In the genomic region with DNA sequence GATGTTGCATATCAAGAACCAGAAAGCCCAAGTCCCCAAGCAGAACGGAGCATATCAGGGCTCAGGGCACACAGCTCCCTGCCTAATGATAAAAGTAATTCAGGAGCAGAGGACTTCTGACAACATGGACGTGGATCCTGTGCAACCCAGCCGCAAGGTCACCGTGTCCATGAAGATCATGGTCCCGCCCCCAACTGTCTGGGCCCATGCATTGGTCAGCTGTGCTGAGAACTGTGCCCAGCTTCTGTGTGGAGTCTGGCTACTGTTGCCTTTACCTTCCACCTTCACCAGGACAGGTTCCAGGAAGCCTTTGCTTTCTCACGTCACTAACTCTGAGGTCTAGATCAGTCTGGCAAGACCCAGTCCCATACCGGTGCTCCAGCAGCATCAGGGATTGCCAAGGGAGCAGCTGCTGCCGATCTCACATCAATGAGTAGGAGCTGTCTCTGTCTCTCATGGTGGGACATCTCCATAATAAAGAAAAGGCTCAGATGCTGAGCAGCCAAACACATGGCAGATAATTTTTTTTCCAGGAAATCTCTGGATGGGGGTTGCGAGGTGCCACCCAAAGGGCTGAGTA, we compare ENCODE assay signal across 23 mouse cellular contexts. TPM values are rescaled to one million over a fixed set of nuclear protein-coding genes. Genes with fewer than 3 reads are reported as not detected.
A peak's percentile ranks its signal among the peaks of the same experiment; 100 is the strongest.
DNase-seq lines count a peak whose midpoint lies in the region; ATAC-seq and TF ChIP-seq lines count a peak whose summit lies in the region.
"Had no signal": no experiment of that assay in that cellular context is flagged by ENCODE, and none has a peak within 500 bp of the region (broad histone marks: within the 10 kb centered on the region; RNA-seq: fewer than 3 reads in every experiment).

No protein-coding gene starts in this region.

- no peak overlapping the region for H3K9ac ChIP-seq in kidney, embryonic 16.5 days (replicated peaks; ENCODE audit: low read length)
- no peak overlapping the region for H3K9ac ChIP-seq in kidney, embryonic 14.5 days (ENCODE audit: low read depth, low read length)
- H3K9ac ChIP-seq in liver, embryonic 15.5 days: no peak overlapping the region
- H3K9ac ChIP-seq: embryonic facial prominence, embryonic 12.5 days; forebrain, postnatal 0 days; neural tube, embryonic 12.5 days had no signal

- no peak for TF ChIP-seq CTCF in gastrocnemius, adult 2 months (IDR thresholded peaks at IDR 0.05)
- no peak for TF ChIP-seq CTCF in brain, embryonic 14.5 days (IDR thresholded peaks at IDR 0.05; ENCODE audit: borderline replicate concordance, extremely low read depth, insufficient read depth, insufficient read length)

- H3K4me1 ChIP-seq in kidney, embryonic 16.5 days (ENCODE audit: insufficient read depth, low read length): peaks cover 28% of the 10 kb centered on the region
- H3K4me1 ChIP-seq in kidney, embryonic 14.5 days (ENCODE audit: control insufficient read depth, insufficient read depth, low read length): peaks cover 17% of the 10 kb centered on the region
- peaks cover 75% of the 10 kb centered on the region for H3K4me1 ChIP-seq in liver, embryonic 15.5 days (replicated peaks)

- no peaks in the 10 kb centered on the region for H3K36me3 ChIP-seq in kidney, embryonic 16.5 days (ENCODE audit: insufficient read depth, low read length)
- no peaks in the 10 kb centered on the region for H3K36me3 ChIP-seq in kidney, embryonic 14.5 days (ENCODE audit: control insufficient read depth, insufficient read depth, low read length)
- H3K36me3 ChIP-seq in liver, embryonic 15.5 days (replicated peaks): no peaks in the 10 kb centered on the region
- H3K36me3 ChIP-seq: embryonic facial prominence, embryonic 12.5 days; neural tube, embryonic 12.5 days had no signal

- ATAC-seq in kidney, embryonic 16.5 days (ENCODE audit: low FRiP score, low TSS enrichment): no peak
- ATAC-seq in kidney, embryonic 14.5 days (ENCODE audit: low FRiP score, low TSS enrichment): no peak
- no peak for ATAC-seq in liver, embryonic 15.5 days (ENCODE audit: insufficient read depth)
- ATAC-seq: forebrain, postnatal 0 days; inflammation-experienced regulatory T-cells, adult 6 months had no signal

- no peaks in the 10 kb centered on the region for H3K9me3 ChIP-seq in kidney, embryonic 16.5 days (ENCODE audit: low read length)
- H3K9me3 ChIP-seq in kidney, embryonic 14.5 days (ENCODE audit: control insufficient read depth, low read length): no peaks in the 10 kb centered on the region
- H3K9me3 ChIP-seq in liver, embryonic 15.5 days (replicated peaks): no peaks in the 10 kb centered on the region
- H3K9me3 ChIP-seq: embryonic facial prominence, embryonic 12.5 days; megakaryocyte, embryonic 14.5 days; neural tube, embryonic 12.5 days had no signal

- intact Hi-C loops in gastrocnemius, adult 2 months (cut with DNase I): no loop called here

- H3K4me3 ChIP-seq in gastrocnemius, adult 2 months: no peak overlapping the region
- no peak overlapping the region for H3K4me3 ChIP-seq in kidney, embryonic 16.5 days (ENCODE audit: low read length)
- H3K4me3 ChIP-seq in kidney, embryonic 14.5 days (ENCODE audit: low read length): no peak overlapping the region
- no peak overlapping the region for H3K4me3 ChIP-seq in liver, embryonic 15.5 days (replicated peaks)
- H3K4me3 ChIP-seq: embryonic facial prominence, embryonic 12.5 days; megakaryocyte, embryonic 14.5 days; neural tube, embryonic 12.5 days had no signal

- no peak for TF ChIP-seq POLR2A in brain, embryonic 14.5 days (IDR thresholded peaks at IDR 0.05; ENCODE audit: borderline replicate concordance, extremely low read depth, insufficient read depth, insufficient read length, poor library complexity, severe bottlenecking)

- 77% methylated on average over 9 of the region's 9 CpGs for WGBS in kidney, embryonic 16.5 days
- WGBS in kidney, embryonic 14.5 days: 82% methylated on average over 9 of the region's 9 CpGs
- 75% methylated on average over 9 of the region's 9 CpGs for WGBS in liver, embryonic 15.5 days (ENCODE audit: insufficient replicate concordance)

- H3K27ac ChIP-seq in gastrocnemius, adult 2 months: peak overlapping the region; percentile 60
- H3K27ac ChIP-seq in kidney, embryonic 16.5 days (ENCODE audit: low read length): peak overlapping the region; percentile 22; the same call in 1 of the 2 replicates
- no peak overlapping the region for H3K27ac ChIP-seq in kidney, embryonic 14.5 days (ENCODE audit: low read depth, low read length)
- peak overlapping the region; percentile 9; the same call in 1 of the 2 replicates for H3K27ac ChIP-seq in liver, embryonic 15.5 days (replicated peaks)
- H3K27ac ChIP-seq: embryonic facial prominence, embryonic 12.5 days; neural tube, embryonic 12.5 days had no signal

- no peak for DNase-seq in gastrocnemius, adult 2 months
- DNase-seq in gastrocnemius, postnatal 10 days: no peak
- peak; percentile 49 for DNase-seq in brain, embryonic 14.5 days (ENCODE audit: low read depth)
- no peak for DNase-seq in thymus, postnatal 0 days (ENCODE audit: low spot score)
- DNase-seq in spleen, adult 12 weeks (ENCODE audit: low spot score): no peak
- DNase-seq: adrenal gland, postnatal 14 days; cerebellum, adult 8-10 months; forebrain, postnatal 0 days; heart, postnatal 4 days; kidney, postnatal 14 days; lung, postnatal 14 days had no signal

- H3K4me2 ChIP-seq in kidney, embryonic 16.5 days (replicated peaks; ENCODE audit: low read depth, low read length): no peak overlapping the region
- no peak overlapping the region for H3K4me2 ChIP-seq in kidney, embryonic 14.5 days (replicated peaks; ENCODE audit: low read depth, low read length)
- H3K4me2 ChIP-seq in liver, embryonic 15.5 days: no peak overlapping the region
- H3K4me2 ChIP-seq: embryonic facial prominence, embryonic 12.5 days; neural tube, embryonic 12.5 days had no signal

- H3K27me3 ChIP-seq in kidney, embryonic 16.5 days (ENCODE audit: insufficient read depth, low read length): no peaks in the 10 kb centered on the region
- no peaks in the 10 kb centered on the region for H3K27me3 ChIP-seq in kidney, embryonic 14.5 days (ENCODE audit: control insufficient read depth, insufficient read depth, low read length)
- H3K27me3 ChIP-seq in liver, embryonic 15.5 days: peaks cover 7% of the 10 kb centered on the region; the same call in 1 of the 2 replicates
- H3K27me3 ChIP-seq: embryonic facial prominence, embryonic 12.5 days; neural tube, embryonic 12.5 days had no signal

RNA-seq across cellular contexts. Expression of gene Fmod, which starts 18.7 kb away (rescaled TPM):
- total RNA-seq in gastrocnemius, adult 2 months (2021): 100 to 1,000 TPM in 1 of 2 experiments, 10 to 100 TPM in 1; 53.6 to 322 TPM
- 100 to 1,000 TPM; 214 to 221 TPM for total RNA-seq in gastrocnemius, postnatal 10 days (2021)
- polyA plus RNA-seq in kidney, embryonic 16.5 days (2015; fragmentation: Nextera tagmentation; extraction: Ambion mirVana): 12.5 and 17.1 TPM in 2 replicates
- 1.7 and 4.0 TPM in 2 replicates for polyA plus RNA-seq in kidney, embryonic 14.5 days (2014; fragmentation: Nextera tagmentation; extraction: Ambion mirVana)
- polyA plus RNA-seq in brain, embryonic 14.5 days (2012; rRNA removed): 2.8 and 7.4 TPM in 2 replicates
- 2.6 and 3.3 TPM in 2 replicates for polyA plus RNA-seq in liver, embryonic 15.5 days (2015; fragmentation: Nextera tagmentation; extraction: Ambion mirVana)
- 0.32 and 0.40 TPM in 2 replicates for polyA plus RNA-seq in thymus, postnatal 0 days (2015; fragmentation: Nextera tagmentation; extraction: Ambion mirVana)
- total RNA-seq: CH12.LX; common myeloid progenitor, adult 5-6 weeks had no signal
- polyA plus RNA-seq: inflammation-experienced regulatory T-cells, adult 6 months had no signal

RNA-seq across cellular contexts. Expression of gene Btg2, which starts 23.2 kb away (rescaled TPM):
- total RNA-seq in gastrocnemius, adult 2 months (2021): 10 to 100 TPM; 14.1 to 46.8 TPM
- 10 to 100 TPM; 25.0 to 30.4 TPM for total RNA-seq in gastrocnemius, postnatal 10 days (2021)
- 36.2 and 38.2 TPM in 2 replicates for polyA plus RNA-seq in kidney, embryonic 16.5 days (2015; fragmentation: Nextera tagmentation; extraction: Ambion mirVana)
- 20.8 and 28.6 TPM in 2 replicates for polyA plus RNA-seq in kidney, embryonic 14.5 days (2014; fragmentation: Nextera tagmentation; extraction: Ambion mirVana)
- polyA plus RNA-seq in brain, embryonic 14.5 days (2012; rRNA removed): 31.8 and 58.3 TPM in 2 replicates
- polyA plus RNA-seq in liver, embryonic 15.5 days (2015; fragmentation: Nextera tagmentation; extraction: Ambion mirVana): 103 and 108 TPM in 2 replicates
- polyA plus RNA-seq in thymus, postnatal 0 days (2015; fragmentation: Nextera tagmentation; extraction: Ambion mirVana): 315 and 335 TPM in 2 replicates

RNA-seq across cellular contexts. Expression of gene Chit1, which starts 55.3 kb away (rescaled TPM):
- total RNA-seq in gastrocnemius, adult 2 months (2021): not detected
- under 1 TPM in 1 of 2 experiments, not detected in 1; 0.16 TPM for total RNA-seq in gastrocnemius, postnatal 10 days (2021)
- polyA plus RNA-seq in kidney, embryonic 16.5 days (2015; fragmentation: Nextera tagmentation; extraction: Ambion mirVana): 0.17 and 0.21 TPM in 2 replicates
- 0.14 and 0.28 TPM in 2 replicates for polyA plus RNA-seq in kidney, embryonic 14.5 days (2014; fragmentation: Nextera tagmentation; extraction: Ambion mirVana)
- polyA plus RNA-seq in brain, embryonic 14.5 days (2012; rRNA removed): 0.09 and 0.11 TPM in 2 replicates
- polyA plus RNA-seq in liver, embryonic 15.5 days (2015; fragmentation: Nextera tagmentation; extraction: Ambion mirVana): 0.07 and 0.20 TPM in 2 replicates
- 0.72 and 1.1 TPM in 2 replicates for polyA plus RNA-seq in thymus, postnatal 0 days (2015; fragmentation: Nextera tagmentation; extraction: Ambion mirVana)
- total RNA-seq: adrenal gland, postnatal 14 days; gastrocnemius, adult 8-10 months; heart, postnatal 4 days; left cerebral cortex, postnatal 25 days; liver, adult 2 months had no signal
- polyA plus RNA-seq: embryonic facial prominence, embryonic 12.5 days; inflammation-experienced regulatory T-cells, adult 6 months; liver, adult 2 months had no signal
